Mouse (Mus musculus) lung, embryonic 16.5 days (tissue): Measurements from ENCODE around the gene Asap3. TPM values are rescaled to one million over a fixed set of nuclear protein-coding genes. Genes with fewer than 3 reads are reported as not detected.

Experiments used
- ATAC-seq: fragments of 200-750 bp; cut with Nextera tagmentation; 2 replicates; pipeline ENCODE4 v1.8.0; 2017; ENCODE audit warnings: low read depth, mild to moderate bottlenecking, moderate library complexity
- H3K27ac ChIP-seq: fragments of 300-500 bp; sonication (generic); 2 replicates; pipeline ENCODE4 v1.5.1; 2014; ENCODE audit warnings: mild to moderate bottlenecking, control low read depth, low read length
- H3K27me3 ChIP-seq: fragments of 300-500 bp; sonication (generic); 2 replicates; pipeline ENCODE4 v1.6.1; 2014; ENCODE audit warnings: low read depth, low read length, mixed read lengths; ENCODE audit not compliant: control insufficient read depth, insufficient read depth
- H3K36me3 ChIP-seq: fragments of 300-500 bp; sonication (generic); 2 replicates; pipeline ENCODE4 v1.6.1; 2014; ENCODE audit warnings: low read length; ENCODE audit not compliant: control insufficient read depth, insufficient read depth
- H3K4me1 ChIP-seq: fragments of 300-500 bp; sonication (generic); replicated peaks from 2 replicates; pipeline ENCODE4 v1.6.1; 2014; ENCODE audit warnings: low read length, mixed read lengths; ENCODE audit not compliant: control insufficient read depth, insufficient read depth
- H3K4me2 ChIP-seq: fragments of 300-500 bp; sonication (generic); 2 replicates; pipeline ENCODE4 v1.6.1; 2014; ENCODE audit warnings: low read depth, low read length, control low read depth
- H3K4me3 ChIP-seq: fragments of 300-500 bp; sonication (generic); 2 replicates; pipeline ENCODE4 v1.5.1; 2014; ENCODE audit warnings: mild to moderate bottlenecking, low read length, control low read depth
- H3K9ac ChIP-seq: fragments of 300-500 bp; sonication (generic); 2 replicates; pipeline ENCODE4 v1.6.1; 2014; ENCODE audit warnings: low read length, control low read depth
- H3K9me3 ChIP-seq: fragments of 300-500 bp; sonication (generic); 2 replicates; pipeline ENCODE4 v1.6.1; 2016; ENCODE audit warnings: low read length; ENCODE audit not compliant: control insufficient read depth
- WGBS: fragments of 180-500 bp; shearing (Covaris S2); extraction: QIAGEN DNeasy Blood & Tissue Kit; methylation state at CpG from one replicate; pipeline ENCODE4 v1.1.7; 2014; 5-methylcytosine and 5-hydroxymethylcytosine counted together
- polyA plus RNA-seq: library from polyadenylated mRNA; unstranded; fragments of >200 nt; fragmentation: Nextera tagmentation; extraction: Ambion mirVana; gene quantifications from 2 replicates; pipeline ENCODE4 v1.2.1, GENCODE M21; 2015

The Asap3 gene
- polyA plus RNA-seq, 1 experiment from 2014 or later = 8.2 TPM

- Histone ChIP-seq H3K4me2 (no peak overlapping the region), H3K27ac (no peak overlapping the region), H3K9me3 (no peaks in the 10 kb centered on the region), H3K9ac (no peak overlapping the region), H3K4me3 (no peak overlapping the region), H3K36me3 (no peaks in the 10 kb centered on the region; the same call in 1 of the 2 replicates), H3K27me3 (peaks cover 22% of the 10 kb centered on the region), H3K4me1 (peaks cover 16% of the 10 kb centered on the region)
- no peak for ATAC-seq
- WGBS = 75% methylated on average over 7 of the region's 7 CpGs
Observed at GRCm38 (mm10) chr4:136242728-136243127, 36.6 kb downstream of the Asap3 start.

GRCm38 (mm10) chr4:136244208-136244607 is 38.0 kb downstream of the Asap3 start:
- peaks cover 29% of the 10 kb centered on the region for H3K27me3 ChIP-seq

GRCm38 (mm10) chr4:136245681-136246080 is 39.5 kb downstream of the Asap3 start:
- 50% methylated on average over 5 of the region's 5 CpGs for WGBS
- no peaks in the 10 kb centered on the region; the same call in 1 of the 2 replicates for H3K36me3 ChIP-seq
- no peak overlapping the region for H3K4me2 ChIP-seq
- H3K4me3 ChIP-seq = no peak overlapping the region
- H3K27me3 ChIP-seq = peaks cover 34% of the 10 kb centered on the region
- ATAC-seq = no peak
- peaks cover 39% of the 10 kb centered on the region for H3K4me1 ChIP-seq
- no peak overlapping the region for H3K27ac ChIP-seq
- no peaks in the 10 kb centered on the region for H3K9me3 ChIP-seq
- no peak overlapping the region for H3K9ac ChIP-seq

More at GRCm38 (mm10) chr4:136244208-136244607, 38.0 kb downstream of the Asap3 start:
- H3K27ac ChIP-seq = no peak overlapping the region
- H3K4me2 ChIP-seq = no peak overlapping the region
- no peak for ATAC-seq
- no peaks in the 10 kb centered on the region; the same call in 1 of the 2 replicates for H3K36me3 ChIP-seq
- peaks cover 29% of the 10 kb centered on the region for H3K4me1 ChIP-seq
- no peaks in the 10 kb centered on the region for H3K9me3 ChIP-seq
- no peak overlapping the region for H3K9ac ChIP-seq
- H3K4me3 ChIP-seq = no peak overlapping the region
- 66% methylated on average over 7 of the region's 7 CpGs for WGBS

GRCm38 (mm10) chr4:136246568-136246969 is 40.4 kb downstream of the Asap3 start:
- no peak overlapping the region for H3K9ac ChIP-seq
- H3K4me1 ChIP-seq = peaks cover 39% of the 10 kb centered on the region
- ATAC-seq = 0 out of 2 replicates have a peak, but pooled peaks have one; percentile 11

GRCm38 (mm10) chr4:136247386-136247728 is 41.2 kb downstream of the Asap3 start:
- Histone ChIP-seq H3K27me3 (peaks cover 37% of the 10 kb centered on the region), H3K4me1 (peaks cover 39% of the 10 kb centered on the region), H3K9ac (peak overlapping the region; percentile 69), H3K36me3 (no peaks in the 10 kb centered on the region; the same call in 1 of the 2 replicates), H3K9me3 (no peaks in the 10 kb centered on the region), H3K4me2 (peak overlapping the region; percentile 97), H3K4me3 (peak overlapping the region; percentile 64), H3K27ac (no peak overlapping the region)
- 2% methylated on average over 14 of the region's 14 CpGs for WGBS
- peak; percentile 4; the same call in 1 of the 2 replicates for ATAC-seq

More at GRCm38 (mm10) chr4:136246568-136246969, 40.4 kb downstream of the Asap3 start:
- Histone ChIP-seq H3K36me3 (no peaks in the 10 kb centered on the region; the same call in 1 of the 2 replicates), H3K4me3 (no peak overlapping the region), H3K4me2 (peak overlapping the region; percentile 97; the same call in 1 of the 2 replicates), H3K27me3 (peaks cover 37% of the 10 kb centered on the region), H3K9me3 (no peaks in the 10 kb centered on the region), H3K27ac (no peak overlapping the region)
- WGBS = 6% methylated on average over 12 of the region's 12 CpGs

GRCm38 (mm10) chr4:136247729-136248463 is 41.7 kb downstream of the Asap3 start, which contains the start of gene Tcea3:
Gene Tcea3 (plus strand): TSS chr4:136247729.
- peak within 1 kb of the TSS; percentile 69 for H3K9ac ChIP-seq
- peak; percentile 49 for ATAC-seq
- peaks cover 39% of the 10 kb centered on the region for H3K4me1 ChIP-seq
- H3K36me3 ChIP-seq = no peaks in the 10 kb centered on the region; the same call in 1 of the 2 replicates
- peak within 1 kb of the TSS; percentile 39; the same call in 1 of the 2 replicates for H3K27ac ChIP-seq
- under 1% methylated on average over 46 of the region's 46 CpGs for WGBS
- H3K4me3 ChIP-seq = peak within 1 kb of the TSS; percentile 64
- peaks cover 37% of the 10 kb centered on the region for H3K27me3 ChIP-seq
- H3K4me2 ChIP-seq = peak within 1 kb of the TSS; percentile 97
- H3K9me3 ChIP-seq = no peaks in the 10 kb centered on the region

GRCm38 (mm10) chr4:136248464-136249331 is 42.5 kb downstream of the Asap3 start:
- no peak for ATAC-seq
- H3K36me3 ChIP-seq = no peaks in the 10 kb centered on the region; the same call in 1 of the 2 replicates
- H3K27me3 ChIP-seq = peaks cover 37% of the 10 kb centered on the region
- no peak overlapping the region for H3K27ac ChIP-seq
- 2% methylated on average over 33 of the region's 37 CpGs for WGBS
- H3K9me3 ChIP-seq = no peaks in the 10 kb centered on the region
- peak overlapping the region; percentile 97 for H3K4me2 ChIP-seq
- H3K9ac ChIP-seq = peak overlapping the region; percentile 69
- peaks cover 39% of the 10 kb centered on the region for H3K4me1 ChIP-seq
- peak overlapping the region; percentile 64 for H3K4me3 ChIP-seq

- Histone ChIP-seq H3K4me2 (peak overlapping the region; percentile 97), H3K4me1 (peaks cover 39% of the 10 kb centered on the region), H3K9ac (no peak overlapping the region), H3K27ac (peak overlapping the region; percentile 32), H3K27me3 (peaks cover 37% of the 10 kb centered on the region), H3K9me3 (no peaks in the 10 kb centered on the region), H3K36me3 (no peaks in the 10 kb centered on the region), H3K4me3 (peak overlapping the region; percentile 64)
- ATAC-seq = no peak
- WGBS = 11% methylated on average over 11 of the region's 11 CpGs
Observed at GRCm38 (mm10) chr4:136249332-136249647, 43.1 kb downstream of the Asap3 start.

- Histone ChIP-seq H3K9me3 (no peaks in the 10 kb centered on the region), H3K36me3 (no peaks in the 10 kb centered on the region), H3K27me3 (peaks cover 37% of the 10 kb centered on the region), H3K4me2 (peak overlapping the region; percentile 97), H3K4me1 (peaks cover 39% of the 10 kb centered on the region), H3K4me3 (peak overlapping the region; percentile 64; the same call in 1 of the 2 replicates), H3K27ac (peak overlapping the region; percentile 32), H3K9ac (0 out of 2 replicates have a peak overlapping the region, but pooled peaks have one; percentile 26)
- peak; percentile 73 for ATAC-seq
- WGBS = 23% methylated on average over 9 of the region's 9 CpGs
Observed at GRCm38 (mm10) chr4:136249780-136250179, 43.6 kb downstream of the Asap3 start.
